Mouse (Mus musculus) liver, embryonic 11.5 days (tissue): ENCODE results near the gene Cenpa. TPM values are rescaled to one million over a fixed set of nuclear protein-coding genes. Genes with fewer than 3 reads are reported as not detected.

Source experiments
- ATAC-seq: fragments of 200-750 bp; cut with Nextera tagmentation; replicated peaks from 2 replicates; pipeline ENCODE4 v1.8.0; 2017; ENCODE audit warnings: moderate number of reproducible peaks, mild to moderate bottlenecking, moderate TSS enrichment, moderate library complexity; ENCODE audit not compliant: low FRiP score
- DNase-seq: peaks from one replicate; pipeline ENCODE4 v3.0.0-alpha.2; 2017; ENCODE audit warnings: low spot score
- H3K27ac ChIP-seq: fragments of 300-500 bp; sonication (generic); 2 replicates; pipeline ENCODE4 v1.5.1; 2014; ENCODE audit warnings: mild to moderate bottlenecking, low read depth, low read length, control low read depth
- H3K27me3 ChIP-seq: fragments of 300-500 bp; sonication (generic); replicated peaks from 2 replicates; pipeline ENCODE4 v1.6.1; 2014; ENCODE audit warnings: low read length, mixed read lengths; ENCODE audit not compliant: control insufficient read depth, insufficient read depth
- H3K36me3 ChIP-seq: fragments of 300-500 bp; sonication (generic); 2 replicates; pipeline ENCODE4 v1.6.1; 2014; ENCODE audit warnings: mild to moderate bottlenecking, low read length, moderate library complexity, mixed read lengths; ENCODE audit not compliant: control insufficient read depth, insufficient read depth
- H3K4me1 ChIP-seq: fragments of 300-500 bp; sonication (generic); replicated peaks from 2 replicates; pipeline ENCODE4 v1.6.1; 2014; ENCODE audit warnings: low read length, mixed read lengths; ENCODE audit not compliant: control insufficient read depth, insufficient read depth
- H3K4me2 ChIP-seq: fragments of 300-500 bp; sonication (generic); 2 replicates; pipeline ENCODE4 v1.6.1; 2014; ENCODE audit warnings: mild to moderate bottlenecking, control low read depth, moderate library complexity
- H3K4me3 ChIP-seq: fragments of 300-500 bp; sonication (generic); 2 replicates; pipeline ENCODE4 v1.5.1; 2014; ENCODE audit warnings: low read depth, low read length, control low read depth
- H3K9ac ChIP-seq: fragments of 300-500 bp; sonication (generic); 2 replicates; pipeline ENCODE4 v1.6.1; 2014; ENCODE audit warnings: low read depth, low read length, control low read depth
- H3K9me3 ChIP-seq: fragments of 300-500 bp; sonication (generic); 2 replicates; pipeline ENCODE4 v1.6.1; 2016; ENCODE audit warnings: low read length, inconsistent platforms, mixed read lengths; ENCODE audit not compliant: control insufficient read depth
- WGBS: fragments of 180-500 bp; shearing (Covaris S2); extraction: QIAGEN DNeasy Blood & Tissue Kit; methylation state at CpG from one replicate; pipeline ENCODE4 v1.1.7; 2014; 5-methylcytosine and 5-hydroxymethylcytosine counted together
- polyA plus RNA-seq: library from polyadenylated mRNA; unstranded; fragments of >200 nt; fragmentation: Nextera tagmentation; extraction: Ambion mirVana; gene quantifications from 2 replicates; pipeline ENCODE4 v1.2.1, GENCODE M21; 2014

Cenpa gene
- polyA plus RNA-seq, 1 experiment from 2014 or later, result 357 TPM

- WGBS, result 7% methylated on average over 13 of the region's 13 CpGs
- H3K36me3 ChIP-seq, result no peaks in the 10 kb centered on the region
Observed at GRCm38 (mm10) chr5:30709744-30710383, 43.3 kb downstream of the Cenpa start.

GRCm38 (mm10) chr5:30710486-30710885 lies 43.9 kb downstream of the Cenpa start:
- 25% methylated on average over 8 of the region's 8 CpGs for WGBS
- no peak for DNase-seq
- H3K4me2 ChIP-seq, result no peak overlapping the region; the same call in 1 of the 2 replicates
- H3K4me1 ChIP-seq, result peaks cover 14% of the 10 kb centered on the region
- H3K4me3 ChIP-seq, result no peak overlapping the region
- ATAC-seq, result no peak
- H3K27ac ChIP-seq, result no peak overlapping the region
- H3K36me3 ChIP-seq, result no peaks in the 10 kb centered on the region
- peaks cover 62% of the 10 kb centered on the region for H3K27me3 ChIP-seq
- no peaks in the 10 kb centered on the region for H3K9me3 ChIP-seq
- no peak overlapping the region for H3K9ac ChIP-seq

More at GRCm38 (mm10) chr5:30709744-30710383, 43.3 kb downstream of the Cenpa start:
- Histone ChIP-seq H3K27ac (no peak overlapping the region), H3K4me3 (no peak overlapping the region), H3K9ac (no peak overlapping the region), H3K4me2 (no peak overlapping the region), H3K9me3 (no peaks in the 10 kb centered on the region), H3K27me3 (peaks cover 57% of the 10 kb centered on the region), H3K4me1 (peaks cover 14% of the 10 kb centered on the region)
- no peak; the same call in 1 of the 2 replicates for ATAC-seq
- DNase-seq, result peak; percentile 72

GRCm38 (mm10) chr5:30711147-30712001 lies 44.8 kb downstream of the Cenpa start, which contains the start of gene Dpysl5:
Gene Dpysl5 (plus strand): TSS chr5:30711564.
- ATAC-seq (peak; percentile 83), DNase-seq (peak; percentile 75)
- peak within 1 kb of the TSS; percentile 48 for H3K4me3 ChIP-seq
- peaks cover 14% of the 10 kb centered on the region for H3K4me1 ChIP-seq
- no peaks in the 10 kb centered on the region for H3K36me3 ChIP-seq
- 0 out of 2 replicates have a peak within 1 kb of the TSS, but pooled peaks have one; percentile 13 for H3K9ac ChIP-seq
- peak within 1 kb of the TSS; percentile 90 for H3K4me2 ChIP-seq
- H3K27me3 ChIP-seq, result peaks cover 68% of the 10 kb centered on the region
- H3K27ac ChIP-seq, result no peak within 1 kb of the TSS
- H3K9me3 ChIP-seq, result no peaks in the 10 kb centered on the region
- 1% methylated on average over 71 of the region's 71 CpGs for WGBS

- Histone ChIP-seq H3K9me3 (no peaks in the 10 kb centered on the region), H3K27ac (no peak overlapping the region), H3K9ac (no peak overlapping the region), H3K27me3 (peaks cover 66% of the 10 kb centered on the region), H3K4me3 (peak overlapping the region; percentile 48), H3K4me1 (peaks cover 14% of the 10 kb centered on the region), H3K4me2 (peak overlapping the region; percentile 90), H3K36me3 (no peaks in the 10 kb centered on the region)
- DNase-seq, result peak; percentile 63
- no peak for ATAC-seq
- 2% methylated on average over 14 of the region's 14 CpGs for whole genome bisulfite sequencing
Observed at GRCm38 (mm10) chr5:30712002-30712390, 45.4 kb downstream of the Cenpa start.

GRCm38 (mm10) chr5:30712441-30713298 lies 46.1 kb downstream of the Cenpa start:
- 1% methylated on average over 43 of the region's 43 CpGs for WGBS
- no peak for ATAC-seq
- H3K4me1 ChIP-seq, result peaks cover 14% of the 10 kb centered on the region

GRCm38 (mm10) chr5:30713299-30713675 lies 46.7 kb downstream of the Cenpa start:
- peaks cover 14% of the 10 kb centered on the region for H3K4me1 ChIP-seq
- peak overlapping the region; percentile 48 for H3K4me3 ChIP-seq
- no peak overlapping the region for H3K27ac ChIP-seq
- no peaks in the 10 kb centered on the region for H3K36me3 ChIP-seq
- no peak overlapping the region for H3K9ac ChIP-seq
- H3K27me3 ChIP-seq, result peaks cover 65% of the 10 kb centered on the region
- no peak for ATAC-seq
- no peaks in the 10 kb centered on the region for H3K9me3 ChIP-seq
- peak overlapping the region; percentile 90 for H3K4me2 ChIP-seq
- DNase-seq, result peak; percentile 42
- under 1% methylated on average over 20 of the region's 20 CpGs for WGBS

More at GRCm38 (mm10) chr5:30712441-30713298, 46.1 kb downstream of the Cenpa start:
- H3K27me3 ChIP-seq, result peaks cover 65% of the 10 kb centered on the region
- peak overlapping the region; percentile 48 for H3K4me3 ChIP-seq
- peak overlapping the region; percentile 90 for H3K4me2 ChIP-seq
- H3K27ac ChIP-seq, result no peak overlapping the region
- no peak overlapping the region for H3K9ac ChIP-seq
- no peak for DNase-seq
- H3K36me3 ChIP-seq, result no peaks in the 10 kb centered on the region
- no peaks in the 10 kb centered on the region for H3K9me3 ChIP-seq

- H3K4me3 ChIP-seq, result peak overlapping the region; percentile 48
- no peaks in the 10 kb centered on the region for H3K9me3 ChIP-seq
- no peaks in the 10 kb centered on the region for H3K36me3 ChIP-seq
- peak overlapping the region; percentile 90 for H3K4me2 ChIP-seq
- no peak overlapping the region for H3K27ac ChIP-seq
- no peak overlapping the region for H3K9ac ChIP-seq
- no peak for ATAC-seq
- peaks cover 14% of the 10 kb centered on the region for H3K4me1 ChIP-seq
- no peak for DNase-seq
- 23% methylated on average over 11 of the region's 11 CpGs for WGBS
- H3K27me3 ChIP-seq, result peaks cover 65% of the 10 kb centered on the region
Observed at GRCm38 (mm10) chr5:30713691-30714090, 47.1 kb downstream of the Cenpa start.

GRCm38 (mm10) chr5:30716311-30716710 lies 49.7 kb downstream of the Cenpa start:
- H3K27me3 ChIP-seq, result peaks cover 45% of the 10 kb centered on the region
- no peaks in the 10 kb centered on the region for H3K9me3 ChIP-seq
- 81% methylated on average over 2 of the region's 2 CpGs for WGBS

More at GRCm38 (mm10) chr5:30716311-30716710, 49.7 kb downstream of the Cenpa start:
- no peak overlapping the region for H3K4me2 ChIP-seq
- no peak overlapping the region for H3K9ac ChIP-seq
- H3K36me3 ChIP-seq, result no peaks in the 10 kb centered on the region
- no peak overlapping the region for H3K4me3 ChIP-seq
- ATAC-seq (no peak), DNase-seq (no peak)
- H3K27ac ChIP-seq, result no peak overlapping the region
- H3K4me1 ChIP-seq, result peaks cover 11% of the 10 kb centered on the region
